ENCODE assay signal across 8 mouse cellular contexts in genomic region chr12:116648584-116649206, GRCm38 (mm10).
DNase-seq lines count a peak whose midpoint lies in the region; ATAC-seq and TF ChIP-seq lines count a peak whose summit lies in the region.
"Had no signal": no experiment of that assay in that cellular context is flagged by ENCODE, and none has a peak within 500 bp of the region (broad histone marks: within the 10 kb centered on the region; RNA-seq: fewer than 3 reads in every experiment).

No protein-coding gene starts in this region.

- H3K27me3 ChIP-seq in CH12.LX (replicated peaks) = peaks cover 48% of the 10 kb centered on the region
- no peaks in the 10 kb centered on the region for H3K27me3 ChIP-seq in hindbrain, embryonic 11.5 days (ENCODE audit: control insufficient read depth, insufficient read depth, low read length)
- peaks cover 6% of the 10 kb centered on the region for H3K27me3 ChIP-seq in neural tube, embryonic 13.5 days

- DNase-seq in 3T3-L1 (ENCODE audit: low read depth, low spot score) (peak; percentile 23), CH12.LX (ENCODE audit: extremely low read depth) (peak; percentile 35)
- DNase-seq in hindbrain, embryonic 11.5 days (ENCODE audit: low spot score) = peak; percentile 78
- DNase-seq in left cerebral cortex, postnatal 36 days (ENCODE audit: low spot score in 2 of 2) = peak; percentile 47 to 52
- no peak for DNase-seq in gastrocnemius, postnatal 36 days

- intact Hi-C loops in left cerebral cortex, postnatal 36 days (cut with DNase I) = loop anchor here (5.0 kb wide), 2 partner anchors 384 to 704 kb away; no protein-coding TSS in a partner anchor
- intact Hi-C loops in gastrocnemius, postnatal 36 days (cut with DNase I) = no loop called here

- TF ChIP-seq EP300 in CH12.LX (IDR thresholded peaks at IDR 0.05; ENCODE audit: low read length) = no peak

- H3K27ac ChIP-seq in CH12.LX (ENCODE audit: insufficient read depth, low read depth) = no peak overlapping the region
- H3K27ac ChIP-seq in hindbrain, embryonic 11.5 days (ENCODE audit: low read depth, low read length) = no peak overlapping the region
- no peak overlapping the region for H3K27ac ChIP-seq in neural tube, embryonic 13.5 days (replicated peaks)

- H3K79me2 ChIP-seq in CH12.LX (replicated peaks; ENCODE audit: control insufficient read depth, extremely low read depth, insufficient read depth, poor library complexity, severe bottlenecking) = no peaks in the 10 kb centered on the region

- TF ChIP-seq RAD21 in CH12.LX (IDR thresholded peaks at IDR 0.05; ENCODE audit: low read depth, low read length) = peak; percentile 62

- H3K9me3 ChIP-seq in CH12.LX (replicated peaks; ENCODE audit: low read length) = no peaks in the 10 kb centered on the region
- no peaks in the 10 kb centered on the region for H3K9me3 ChIP-seq in hindbrain, embryonic 11.5 days (ENCODE audit: control insufficient read depth, low read length)
- H3K9me3 ChIP-seq in neural tube, embryonic 13.5 days = no peaks in the 10 kb centered on the region

- H3K36me3 ChIP-seq in CH12.LX (replicated peaks in 1 of 2; ENCODE audit: control insufficient read depth in 1 of 2, insufficient read depth in 1 of 2, low read length in 1 of 2) = no peaks in the 10 kb centered on the region
- H3K36me3 ChIP-seq in hindbrain, embryonic 11.5 days (ENCODE audit: control insufficient read depth, insufficient read depth, low read length) = no peaks in the 10 kb centered on the region
- H3K36me3 ChIP-seq in neural tube, embryonic 13.5 days = no peaks in the 10 kb centered on the region

- no peak overlapping the region for H3K9ac ChIP-seq in CH12.LX (ENCODE audit: insufficient read depth, low read depth)
- no peak overlapping the region for H3K9ac ChIP-seq in hindbrain, embryonic 11.5 days (ENCODE audit: low read depth, low read length)
- H3K9ac ChIP-seq in neural tube, embryonic 13.5 days = no peak overlapping the region

- in situ Hi-C loops in CH12.LX (cut with MboI; ENCODE audit: low pct_ligation_motif_present, low pct_unique_long_range_greater_than_20kb, low sequenced_read_pairs) = no loop called here

- no peak overlapping the region for H3K4me2 ChIP-seq in CH12.LX (ENCODE audit: insufficient read depth, low read depth, poor library complexity, severe bottlenecking)
- no peak overlapping the region for H3K4me2 ChIP-seq in hindbrain, embryonic 11.5 days (replicated peaks; ENCODE audit: low read depth, low read length)
- no peak overlapping the region for H3K4me2 ChIP-seq in neural tube, embryonic 13.5 days

- H3K4me3 ChIP-seq in CH12.LX (replicated peaks in 1 of 3; ENCODE audit: low read depth in 2 of 3, low read length in 2 of 3, poor library complexity in 1 of 3) = no peak overlapping the region
- H3K4me3 ChIP-seq in hindbrain, embryonic 11.5 days (ENCODE audit: low read depth, low read length) = no peak overlapping the region
- no peak overlapping the region for H3K4me3 ChIP-seq in neural tube, embryonic 13.5 days
- H3K4me3 ChIP-seq: myocyte had no signal

- H3K4me1 ChIP-seq in CH12.LX (ENCODE audit: control insufficient read depth in 1 of 2, insufficient read depth in 2 of 2) = no peaks in the 10 kb centered on the region
- H3K4me1 ChIP-seq in hindbrain, embryonic 11.5 days (replicated peaks; ENCODE audit: control insufficient read depth, insufficient read depth, low read length) = no peaks in the 10 kb centered on the region
- H3K4me1 ChIP-seq in neural tube, embryonic 13.5 days (replicated peaks) = no peaks in the 10 kb centered on the region

- dilution Hi-C loops in CH12.LX (cut with MboI; ENCODE audit: extremely low pct_ligation_motif_present, extremely low pct_unique_long_range_greater_than_20kb, low sequenced_read_pairs) = no loop called here

- ATAC-seq in common myeloid progenitor, adult 5-6 weeks (replicated peaks; ENCODE audit: low read depth, poor library complexity, severe bottlenecking) = peak; percentile 54; the same call in 1 of the 2 replicates
- peak; percentile 78 for ATAC-seq in hindbrain, embryonic 11.5 days (ENCODE audit: low FRiP score)
- ATAC-seq in neural tube, embryonic 13.5 days (ENCODE audit: low read depth) = peak; percentile 74

- peak; percentile 65 to 75 for TF ChIP-seq CTCF in CH12.LX (conservative IDR thresholded peaks at IDR 0.05 in 1 of 2, IDR thresholded peaks at IDR 0.05 in 1 of 2; ENCODE audit: low read depth in 2 of 2, low read length in 2 of 2)

- TF ChIP-seq POLR2A in CH12.LX (IDR thresholded peaks at IDR 0.05; ENCODE audit: low read depth, low read length) = no peak

- 73% methylated on average over 4 of the region's 4 CpGs for WGBS in hindbrain, embryonic 11.5 days
- 65% methylated on average over 4 of the region's 4 CpGs for WGBS in neural tube, embryonic 13.5 days

TF ChIP-seq in CH12.LX, 34 proteins besides CTCF, POLR2A, EP300 and RAD21:
- TF ChIP-seq NRF1 (IDR thresholded peaks at IDR 0.05; ENCODE audit: low read depth, low read length) (no peak), SMC3 (IDR thresholded peaks at IDR 0.05; ENCODE audit: low read depth, low read length) (peak; percentile 42), SIN3A (IDR thresholded peaks at IDR 0.05; ENCODE audit: low read length) (no peak), MXI1 (IDR thresholded peaks at IDR 0.05; ENCODE audit: low read depth, low read length) (no peak)

Comparison
In these comparisons a context has a peak if more than half of its experiments do, and no peak if none do; other contexts are left out.
1. DNase-seq: peak in 3T3-L1 (single experiment), CH12.LX (single experiment), hindbrain, embryonic 11.5 days (single experiment) and left cerebral cortex, postnatal 36 days (2 of 2); none in gastrocnemius, postnatal 36 days (0 of 2).
2. Peak in every context shown above with its lines, with median percentiles within 50 percentile points of each other: ATAC-seq.